Mouse (Mus musculus): ENCODE measurements around the gene H2afx.
A peak's percentile ranks its signal among the peaks of the same experiment; 100 is the strongest.
"Not testable (repeated sequence)": the region's sequence is repeated elsewhere in the genome, so short reads cannot be mapped to it uniquely, and the experiment has no call there.

H2afx gene

DNA sequence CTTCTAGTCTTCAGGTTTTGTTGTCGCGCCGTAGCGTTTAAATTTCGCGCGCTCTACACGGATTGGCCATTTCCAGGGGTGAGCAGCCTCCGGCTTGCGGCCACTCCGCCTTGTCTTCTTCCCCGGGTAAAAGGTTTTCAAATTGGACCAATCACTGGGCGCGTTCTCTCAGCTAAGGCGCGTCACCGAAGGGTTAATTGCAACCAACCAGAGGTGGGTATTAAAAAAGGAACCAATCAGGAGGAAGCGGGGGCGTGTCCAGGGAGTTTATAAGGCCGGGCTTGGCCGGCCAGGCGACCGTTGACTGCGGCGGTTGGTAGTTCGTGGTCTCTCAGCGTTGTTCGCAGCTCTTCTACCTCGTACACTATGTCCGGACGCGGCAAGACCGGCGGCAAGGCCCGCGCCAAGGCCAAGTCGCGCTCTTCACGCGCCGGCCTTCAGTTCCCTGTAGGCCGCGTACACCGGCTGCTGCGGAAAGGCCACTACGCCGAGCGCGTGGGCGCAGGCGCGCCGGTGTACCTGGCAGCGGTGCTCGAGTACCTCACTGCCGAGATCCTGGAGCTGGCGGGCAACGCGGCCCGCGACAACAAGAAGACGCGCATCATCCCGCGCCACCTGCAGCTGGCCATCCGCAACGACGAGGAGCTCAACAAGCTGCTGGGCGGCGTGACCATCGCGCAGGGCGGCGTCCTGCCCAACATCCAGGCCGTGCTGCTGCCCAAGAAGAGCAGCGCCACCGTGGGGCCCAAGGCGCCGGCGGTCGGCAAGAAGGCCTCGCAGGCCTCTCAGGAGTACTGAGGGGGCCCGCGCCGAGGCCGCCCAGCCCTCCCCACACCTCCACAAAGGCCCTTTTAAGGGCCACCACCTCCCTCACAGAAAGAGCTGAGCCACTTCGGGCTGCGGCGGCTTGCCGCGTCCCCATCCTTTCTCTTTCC is at the start of gene H2afx:
H2afx (plus strand) TSS at position 299 of the 935 bp plus-strand sequence.
- DNase-seq, result peak; percentile 96 to 99

DNA sequence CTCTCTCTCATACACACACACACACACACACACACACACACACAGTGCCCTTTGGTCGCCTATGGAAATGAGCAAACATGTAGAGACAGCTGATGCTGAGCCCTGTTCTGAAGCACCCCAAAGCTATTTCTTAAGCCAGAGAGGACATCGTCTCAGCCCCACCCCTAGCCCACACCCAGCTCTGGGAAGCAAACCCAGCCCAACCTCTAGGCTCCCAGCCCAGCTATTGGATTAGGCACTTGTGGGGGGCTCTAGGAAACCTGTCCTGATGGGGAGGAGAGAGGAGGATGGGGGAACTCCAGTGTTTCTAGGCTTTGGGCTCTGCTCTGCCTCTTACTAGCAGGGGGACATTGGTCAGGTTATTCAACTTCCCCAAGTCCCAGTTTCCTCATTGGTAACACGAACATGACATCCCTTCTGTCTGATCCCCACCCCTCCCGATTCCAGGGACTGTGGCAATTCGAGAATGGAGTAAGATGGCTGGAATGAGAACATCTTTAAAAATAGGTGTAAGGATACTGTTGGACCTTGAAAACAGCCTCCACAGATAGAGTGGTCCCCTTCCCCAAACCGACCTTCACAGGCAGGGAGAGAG is 48.1 kb upstream of the H2afx start:
- DNase-seq, result no peak

DNA sequence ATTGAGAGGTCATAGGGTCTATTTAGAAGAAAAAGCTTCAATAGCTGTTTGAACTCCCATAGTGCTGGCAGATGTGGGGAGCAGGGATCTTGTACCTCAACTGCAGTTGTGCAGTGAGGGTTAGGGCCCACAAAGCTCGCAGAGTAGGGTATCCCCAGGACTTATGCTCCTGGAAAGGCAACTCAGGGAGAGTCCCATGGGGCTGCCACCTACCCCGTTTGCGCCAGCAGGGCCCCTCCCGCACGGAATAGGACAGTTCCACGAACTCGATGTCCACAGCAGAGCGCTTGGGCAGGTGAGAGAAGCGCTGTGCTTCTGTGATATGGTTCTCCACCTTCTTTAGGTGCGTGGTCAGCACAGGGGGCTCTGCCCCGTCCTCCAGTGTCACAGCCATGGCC is 47.5 kb upstream of the H2afx start:
- no peak for DNase-seq

DNA sequence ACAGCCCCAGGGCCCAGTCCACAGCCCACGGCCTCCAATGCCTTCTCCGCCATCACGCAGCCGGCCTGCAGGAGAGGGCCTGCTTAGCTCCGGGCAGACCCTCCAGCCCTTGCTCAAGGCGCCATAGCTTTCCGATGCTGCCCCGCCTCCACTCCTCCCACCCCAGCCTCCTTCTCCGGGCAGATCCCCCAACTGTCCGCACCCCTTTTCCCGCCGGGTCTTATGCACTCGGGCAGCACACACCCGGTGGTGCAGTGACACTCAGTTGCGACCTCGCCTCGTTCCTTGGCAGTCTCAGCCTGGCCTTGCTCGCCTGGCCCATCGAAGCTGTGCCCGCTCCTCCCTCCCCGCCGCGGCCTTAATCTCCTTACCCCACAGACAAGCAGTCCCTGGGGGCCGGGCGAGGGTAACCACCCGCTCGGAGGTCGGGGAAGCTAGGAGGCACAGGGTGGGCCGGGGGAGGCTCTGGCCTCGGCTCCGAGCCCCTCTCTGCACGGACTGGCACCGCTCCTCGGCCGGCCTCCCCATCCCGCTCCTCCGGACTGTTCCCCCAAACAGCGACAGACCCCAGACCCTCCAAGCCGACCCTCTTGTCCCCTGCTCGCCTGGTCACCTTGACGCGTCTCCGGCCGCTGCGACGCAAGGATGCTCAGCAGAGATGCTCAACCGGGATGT is 47.0 kb upstream of the H2afx start:
- no peak for DNase-seq

DNA sequence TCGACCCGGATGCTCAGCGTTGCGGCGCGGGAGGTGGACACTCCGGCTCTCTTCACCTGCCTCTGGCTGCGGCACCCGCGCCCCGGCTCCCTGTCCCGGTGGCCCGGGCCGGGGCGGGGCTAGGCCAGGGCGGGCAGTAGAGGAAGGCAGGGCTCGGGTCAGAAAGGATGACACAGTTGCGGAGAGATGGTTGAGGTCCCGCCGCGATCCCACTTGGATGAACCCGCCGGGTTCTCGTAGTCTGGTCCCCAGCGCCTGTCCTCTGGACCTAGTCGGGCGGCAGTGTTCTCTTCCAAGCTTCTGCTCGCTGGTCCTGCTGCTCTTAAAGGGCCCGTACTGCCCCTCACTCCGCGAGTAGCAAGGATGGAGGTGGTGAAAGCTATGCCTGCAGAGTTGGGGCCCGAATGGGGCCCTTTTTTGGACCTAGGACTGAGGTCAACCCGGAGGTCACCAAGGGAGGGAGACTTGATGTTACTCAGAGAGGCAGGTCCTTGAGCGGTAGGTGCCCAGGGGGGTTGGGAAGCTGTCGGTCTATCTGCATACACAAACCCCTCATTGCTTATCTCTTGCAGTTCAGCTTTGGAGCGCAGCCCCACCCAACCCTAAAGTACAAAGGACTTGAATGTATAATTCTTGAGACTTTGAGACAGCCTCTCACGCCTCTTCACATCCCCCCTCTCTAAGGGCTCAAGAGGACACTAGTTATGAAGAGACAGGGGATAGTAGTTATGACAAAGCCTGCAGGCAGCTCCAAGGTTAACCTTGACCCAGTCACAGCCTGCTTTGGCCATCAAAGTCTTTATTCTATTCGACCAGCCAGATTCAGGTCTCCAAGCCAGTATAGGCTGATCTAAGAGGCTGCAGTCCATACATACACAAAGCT is 46.2 kb upstream of the H2afx start, which contains the start of gene Abcg4:
Abcg4 (minus strand) TSS at position 540 of the 883 bp plus-strand sequence.
- no peak for DNase-seq

DNA sequence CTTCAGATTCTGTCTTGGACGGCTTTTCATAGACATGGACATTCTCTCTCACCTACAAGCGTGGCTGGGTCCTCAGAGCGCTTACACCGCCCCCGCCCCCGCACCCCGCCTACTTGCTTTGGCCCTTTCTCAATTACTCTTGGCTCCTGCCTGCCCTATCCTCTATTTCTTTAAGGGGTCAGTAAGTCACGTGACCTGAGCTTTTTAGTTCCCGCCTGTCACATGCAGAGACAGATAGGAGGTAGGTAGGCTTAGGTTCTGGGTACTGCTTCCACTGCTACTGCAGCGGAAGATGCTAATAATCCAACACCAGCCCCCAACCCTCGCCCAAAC is 45.6 kb upstream of the H2afx start:
- DNase-seq, result no peak

DNA sequence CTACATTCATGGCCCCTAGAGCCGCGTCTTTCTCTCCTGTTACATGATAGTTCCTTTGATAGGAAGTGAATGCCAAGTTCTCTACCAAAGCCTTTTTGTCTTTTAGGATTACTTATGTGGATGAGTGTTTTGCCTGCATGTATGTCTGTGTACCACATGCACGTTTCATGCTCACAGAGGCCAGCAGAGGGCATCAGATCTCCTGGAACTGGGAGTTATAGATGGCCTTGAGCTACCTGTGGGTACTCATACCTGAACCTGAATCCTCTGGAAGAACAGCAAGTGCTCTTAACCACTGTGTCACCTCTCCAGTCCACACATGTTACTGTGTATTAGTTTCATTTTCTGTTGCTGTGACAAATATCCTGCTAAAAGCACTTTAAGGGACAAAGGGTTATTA is 42.0 kb upstream of the H2afx start:
- peak; percentile 38 to 45 for DNase-seq

DNA sequence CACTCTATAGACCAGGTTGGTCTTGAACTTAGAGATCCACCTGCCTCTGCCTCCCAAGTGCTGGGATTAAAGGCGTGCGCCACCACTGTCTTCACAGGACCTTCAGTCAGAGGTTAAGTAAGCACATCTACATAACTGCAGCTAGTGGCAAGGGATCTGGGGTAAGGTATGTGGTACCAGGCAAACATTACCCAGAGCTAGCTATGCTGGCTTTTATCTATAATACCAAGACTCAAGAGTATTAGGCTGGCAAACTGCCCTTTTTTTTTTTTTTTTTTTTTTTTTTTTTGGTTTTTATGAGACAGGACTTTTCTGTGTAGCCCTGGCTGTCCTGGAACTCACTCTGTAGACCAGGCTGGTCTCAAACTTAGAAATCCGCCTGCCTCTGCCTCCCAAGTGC is 34.5 kb upstream of the H2afx start:
- DNase-seq, result not testable (repeated sequence)

DNA sequence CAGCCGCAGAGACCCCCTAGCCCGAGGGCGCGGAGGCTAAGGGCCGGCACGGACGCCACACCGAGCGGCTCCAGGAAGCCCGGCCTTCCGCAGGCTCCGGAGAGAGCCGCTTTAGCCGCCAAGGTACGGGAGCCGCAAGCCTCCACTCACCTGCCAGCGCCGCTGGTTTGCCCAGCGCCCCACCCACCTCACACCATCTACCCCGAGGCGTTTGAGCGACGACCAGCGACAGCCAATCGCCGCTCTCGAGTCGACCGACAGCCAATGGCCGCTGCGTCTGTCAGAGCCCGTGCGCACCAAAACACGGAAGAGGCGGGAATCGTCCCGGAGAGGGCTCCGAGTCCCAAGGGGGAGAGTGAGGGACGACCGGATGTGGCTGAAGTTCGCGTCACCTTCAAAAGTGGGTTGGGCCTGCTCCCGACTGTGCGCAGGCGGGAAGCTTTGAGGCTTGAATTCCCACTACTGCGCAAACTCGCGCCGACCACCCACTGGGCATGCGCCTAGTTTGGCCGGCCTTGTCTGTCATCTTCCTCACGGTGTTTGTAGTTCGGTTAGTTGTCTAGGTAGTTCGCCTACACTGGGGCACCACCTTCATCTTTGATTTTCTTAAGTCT is 28.9 kb upstream of the H2afx start, which contains the start of gene Hinfp:
Hinfp (minus strand) TSS at position 206 of the 614 bp plus-strand sequence.
- peak; percentile 99 for DNase-seq

DNA sequence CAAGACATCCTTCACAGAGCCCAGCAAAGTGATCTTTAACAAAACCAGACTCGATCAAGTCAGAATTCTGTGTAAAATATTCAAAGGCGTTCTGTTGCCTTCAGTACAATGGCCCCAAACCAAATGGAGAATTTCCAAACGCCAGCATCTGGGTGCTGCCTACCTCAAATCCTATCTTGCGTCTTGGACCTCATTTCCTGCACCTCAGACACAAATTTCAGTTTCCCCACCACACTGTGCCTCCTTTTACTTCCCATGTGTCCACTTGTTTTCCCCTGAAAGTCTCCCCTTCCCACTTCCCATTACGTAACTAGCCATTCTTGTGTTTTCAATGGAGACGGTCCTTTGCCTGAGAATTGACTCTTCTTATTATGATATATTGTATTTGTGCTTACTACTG is 28.0 kb upstream of the H2afx start:
- DNase-seq, result no peak

DNA sequence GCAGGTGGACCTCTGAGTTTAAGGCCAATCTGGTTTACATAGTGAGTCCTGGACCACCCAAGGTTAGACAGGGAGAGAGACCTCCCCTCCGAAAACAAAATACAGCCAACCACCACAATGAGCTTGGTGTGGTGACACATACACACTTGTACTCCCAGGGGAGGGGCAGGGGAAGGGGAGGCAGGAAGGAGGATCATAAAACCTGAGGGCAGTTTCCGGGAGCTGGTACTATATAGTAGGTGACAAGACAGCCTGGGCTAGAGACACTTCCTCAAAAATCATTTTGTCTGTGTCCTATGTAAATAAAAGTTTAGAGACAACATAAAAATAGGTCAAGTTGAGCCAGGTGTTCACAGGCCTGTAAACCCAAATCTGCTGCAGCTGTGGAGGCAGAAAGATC is 27.2 kb upstream of the H2afx start:
- DNase-seq, result peak in 1 of 2 experiments; percentile 44

DNA sequence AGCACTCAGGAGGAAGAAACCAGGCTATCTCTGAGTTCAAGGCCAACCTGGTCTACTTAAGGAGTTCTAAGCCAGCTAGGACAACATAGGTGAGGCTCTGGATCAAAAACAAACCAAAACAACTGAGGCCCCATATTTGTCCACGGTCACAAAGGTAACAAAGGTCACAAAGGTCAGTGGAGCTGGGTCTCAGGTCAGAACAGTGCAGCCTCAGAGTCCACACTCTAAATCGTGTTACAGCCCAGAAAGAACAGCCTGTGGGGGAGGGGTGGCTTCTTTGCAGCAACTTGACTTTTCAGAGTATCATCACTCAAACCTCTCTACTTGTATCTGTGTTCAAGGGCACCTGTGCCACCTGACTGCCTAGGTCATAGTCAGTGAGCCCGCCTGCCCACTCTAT is 24.7 kb upstream of the H2afx start:
- no peak for DNase-seq

DNA sequence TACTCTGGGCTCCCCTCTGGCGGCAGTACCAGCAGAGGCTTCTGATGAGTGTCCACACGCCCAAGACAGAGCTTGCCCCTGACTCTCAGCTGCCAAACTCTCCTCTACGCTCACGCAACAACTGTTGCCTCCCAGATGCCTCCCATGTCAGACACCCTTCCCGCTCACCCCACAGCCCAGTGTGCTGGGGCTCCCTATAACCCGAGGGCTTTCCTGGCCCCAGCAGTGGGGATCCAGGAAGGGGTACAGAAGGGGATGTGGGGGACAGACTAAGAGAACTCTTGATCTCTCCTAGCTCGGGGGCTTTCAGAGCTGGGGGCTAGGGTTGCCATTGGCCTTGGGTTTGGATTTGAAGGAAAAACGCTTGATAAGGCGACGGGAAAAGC is 23.8 kb upstream of the H2afx start:
- DNase-seq, result no peak

DNA sequence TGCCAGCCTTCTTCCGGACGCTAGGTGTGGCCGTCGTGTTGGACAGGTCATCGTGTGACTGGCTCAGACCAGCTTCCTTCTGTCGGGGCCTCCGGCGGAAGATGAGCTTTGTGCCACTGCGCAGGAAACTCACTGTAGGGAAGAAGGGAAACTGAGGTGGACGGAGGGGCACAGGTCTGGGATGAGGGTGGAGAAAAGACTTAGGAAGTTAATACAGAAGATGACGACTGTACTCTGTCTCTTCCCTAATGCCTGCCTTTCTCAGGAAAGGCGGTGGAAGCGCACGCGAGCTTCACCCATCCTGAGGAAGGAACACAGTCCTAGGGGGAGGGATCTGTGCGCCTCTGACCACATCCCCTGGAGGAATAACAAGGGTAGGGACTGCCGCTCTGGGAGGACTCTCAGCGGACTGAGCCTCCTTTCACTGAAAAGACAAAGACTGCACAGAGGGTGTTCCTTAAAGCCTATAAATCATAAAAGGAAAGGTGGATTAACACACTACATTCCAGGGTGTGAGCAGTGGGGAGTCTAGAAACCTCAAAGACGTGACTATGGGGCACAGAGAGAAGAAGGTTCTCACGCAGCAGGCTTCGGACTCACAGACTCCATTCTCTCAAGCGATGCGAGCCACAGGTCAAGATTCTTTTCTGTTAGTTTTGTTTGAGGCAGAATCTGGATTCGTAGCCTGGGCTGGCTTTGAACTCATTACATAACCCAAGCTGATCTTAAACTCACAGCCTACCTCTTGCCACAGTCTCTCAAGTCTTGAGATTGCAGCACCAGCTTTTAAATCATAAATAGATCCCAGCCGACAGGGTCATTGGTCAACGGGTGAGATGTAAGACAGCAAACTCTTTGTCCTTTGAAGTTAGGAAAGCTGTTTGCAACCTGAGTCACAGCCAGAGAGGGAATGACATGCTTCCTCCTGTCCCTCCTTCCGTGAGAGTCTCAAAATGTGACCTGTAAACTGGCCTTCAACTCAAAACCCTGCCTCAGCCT is 23.1 kb upstream of the H2afx start:
- no peak for DNase-seq

DNA sequence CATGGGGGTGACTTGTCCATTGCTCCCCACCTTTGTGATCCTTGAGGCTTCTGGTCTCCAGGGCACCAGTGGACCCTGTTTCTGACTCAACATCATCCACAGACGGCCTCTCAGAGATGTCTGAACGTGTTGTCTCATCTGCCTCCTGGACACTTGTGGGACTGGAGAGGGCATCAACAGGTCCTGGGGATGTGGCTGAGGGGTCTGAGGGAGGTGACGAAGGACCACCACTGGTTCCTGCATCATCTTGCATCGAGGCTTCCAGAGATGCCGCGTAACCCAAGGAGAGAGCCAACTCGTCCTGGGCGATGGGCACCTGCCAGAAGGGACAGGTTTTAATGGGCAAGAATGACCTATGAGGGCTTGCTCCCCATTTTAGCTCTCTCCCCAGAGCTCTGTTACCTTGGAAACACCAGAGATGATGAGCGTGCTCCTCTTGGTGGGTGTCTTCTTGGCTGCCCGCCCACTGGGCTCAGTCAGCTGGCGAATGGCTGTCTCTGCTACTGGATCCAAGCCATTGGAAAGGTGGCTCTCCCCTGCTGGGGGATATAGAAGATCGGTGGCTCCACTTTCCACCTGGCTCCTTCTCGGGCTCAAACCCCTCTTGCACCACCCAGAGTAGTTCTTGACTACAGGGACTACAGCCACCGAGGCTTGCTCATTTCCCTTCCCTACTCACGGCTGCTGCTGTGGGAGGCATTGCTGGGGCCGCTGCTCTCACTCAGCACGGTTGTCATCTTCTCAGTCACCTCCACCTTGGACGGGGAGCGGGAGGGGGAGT is 20.8 kb upstream of the H2afx start:
- DNase-seq, result no peak

DNA sequence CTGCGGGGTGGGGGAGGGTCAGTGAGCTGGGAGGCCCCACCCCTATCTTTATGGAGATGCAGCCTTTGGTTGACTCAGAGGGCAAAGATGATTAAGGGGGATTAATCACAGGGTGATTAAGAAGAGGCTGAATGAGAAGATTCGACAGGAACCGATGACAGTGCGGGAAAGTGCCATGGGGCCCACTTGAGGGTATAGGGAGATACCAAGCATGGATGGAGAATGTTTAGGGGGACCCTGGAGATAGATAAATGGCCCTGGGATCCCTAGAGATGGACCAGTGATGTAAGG is 20.3 kb upstream of the H2afx start:
- no peak for DNase-seq

DNA sequence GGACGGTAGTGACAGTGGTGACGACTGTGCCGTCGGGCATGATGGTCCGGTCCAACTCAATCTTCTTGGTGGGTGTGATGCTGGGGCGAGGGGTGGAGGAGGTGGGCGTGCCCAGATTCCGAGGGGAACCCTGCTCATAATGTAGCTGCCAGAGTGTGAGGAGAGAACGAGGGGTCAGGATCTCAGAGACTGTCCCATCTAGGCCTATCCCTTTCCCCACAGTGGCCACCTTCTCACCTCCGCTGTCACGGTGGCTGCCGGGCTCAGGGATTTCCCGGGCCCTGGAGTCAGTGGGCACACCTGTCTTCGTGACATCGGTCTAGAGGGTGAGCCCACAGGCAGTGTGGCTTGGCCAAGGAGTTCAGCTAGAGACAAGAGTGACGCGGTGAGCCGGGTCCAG is 19.6 kb upstream of the H2afx start:
- DNase-seq, result no peak

DNA sequence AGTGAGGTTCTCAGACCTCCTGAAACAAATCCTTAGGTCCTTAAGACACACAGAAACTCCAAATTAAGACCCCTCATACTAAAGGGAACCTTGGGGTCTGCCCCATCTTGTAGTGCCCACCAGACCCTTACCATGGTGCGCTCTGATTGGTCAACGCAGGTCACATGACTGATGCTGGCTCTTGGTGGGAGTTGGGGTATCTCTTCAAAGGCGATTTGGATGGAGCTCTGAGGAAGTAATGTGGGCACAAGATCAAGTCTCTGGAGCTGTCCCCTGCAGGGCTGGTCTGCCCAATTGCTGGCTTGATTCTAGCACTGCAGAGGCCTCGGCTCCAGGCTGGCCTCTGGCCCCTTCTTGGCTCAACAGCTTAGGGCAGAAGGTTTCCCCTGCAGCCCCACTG is 17.0 kb upstream of the H2afx start:
- DNase-seq, result no peak

DNA sequence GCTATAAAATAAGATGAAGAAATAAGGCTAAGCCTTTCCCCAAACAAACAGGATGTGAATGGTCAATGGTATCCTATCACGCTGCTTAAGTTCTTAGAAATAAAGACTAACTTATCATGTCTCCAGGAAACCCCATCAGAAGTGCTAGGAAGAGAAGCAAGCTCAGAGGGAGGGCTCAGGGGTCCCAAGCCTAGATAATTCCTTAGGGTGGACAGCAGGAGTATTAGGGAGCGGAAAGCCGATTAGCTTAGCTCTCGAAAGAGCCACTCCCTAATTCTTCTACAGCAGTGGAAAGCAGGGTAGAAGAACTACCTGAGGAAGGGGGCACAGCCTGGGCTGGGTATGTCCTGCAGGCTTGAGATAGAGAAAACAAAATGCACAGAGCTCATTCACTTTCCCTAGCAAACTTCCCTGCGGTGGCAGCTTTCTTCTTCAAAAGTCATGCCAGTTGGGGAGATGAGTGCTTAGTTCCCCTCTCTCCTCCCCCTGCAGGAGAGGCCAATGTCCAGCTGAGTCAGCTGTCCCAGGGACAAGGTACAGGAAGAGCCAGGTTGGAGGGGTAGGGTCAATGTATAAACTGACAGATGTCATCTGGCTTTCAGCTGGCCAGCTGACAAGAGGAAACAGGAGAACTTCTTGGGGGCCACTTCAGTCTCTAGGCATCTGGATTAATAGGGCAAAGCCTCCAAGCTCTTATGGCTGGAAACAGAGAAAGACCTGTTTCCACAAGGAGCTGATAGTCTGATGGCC is 16.2 kb upstream of the H2afx start:
- no peak for DNase-seq

DNA sequence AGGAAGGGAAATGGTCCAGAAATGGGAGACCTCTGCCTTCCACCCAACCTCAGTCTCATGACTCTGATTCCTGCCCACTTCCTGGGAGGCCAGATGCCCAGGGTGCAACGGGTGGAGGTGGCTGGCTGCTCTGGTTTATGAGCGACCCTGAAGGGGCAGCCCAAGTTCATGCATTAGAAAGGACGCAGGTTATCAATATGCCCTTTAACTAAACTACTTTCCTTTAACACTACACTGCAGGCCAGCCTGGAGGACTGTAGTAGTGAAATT is 15.7 kb upstream of the H2afx start:
- no peak for DNase-seq

All from thymus, adult 18-20 months (tissue).